Comparison of ENCODE assay signal across 10 mouse cellular contexts in genomic region chr1:193324224-193324623, GRCm38 (mm10). TPM values are rescaled to one million over a fixed set of nuclear protein-coding genes. Genes with fewer than 3 reads are reported as not detected.
DNase-seq lines count a peak whose midpoint lies in the region; TF ChIP-seq lines count a peak whose summit lies in the region.
"Had no signal": no experiment of that assay in that cellular context is flagged by ENCODE, and none has a peak within 500 bp of the region (broad histone marks: within the 10 kb centered on the region; RNA-seq: fewer than 3 reads in every experiment).

No protein-coding gene starts in this region.

- H3K27ac ChIP-seq in left cerebral cortex, adult 2 months: no peak overlapping the region
- H3K27ac ChIP-seq: stomach, embryonic 15.5 days had no signal

- peak; percentile 28 for DNase-seq in adrenal gland, adult 2 months
- DNase-seq in adrenal gland, postnatal 4 days (ENCODE audit: low spot score in 2 of 2): no peak
- no peak for DNase-seq in left cerebral cortex, adult 2 months (ENCODE audit: extremely low spot score in 1 of 2, low spot score in 2 of 2)
- no peak for DNase-seq in left cerebral cortex, adult 8-10 months (ENCODE audit: low spot score in 2 of 2)
- peak; percentile 73 for DNase-seq in adrenal gland, postnatal 10 days
- DNase-seq in kidney, postnatal 10 days: peak; percentile 79
- DNase-seq in testis, postnatal 10 days (ENCODE audit: low spot score): peak; percentile 77
- no peak for DNase-seq in left cerebral cortex, postnatal 10 days (ENCODE audit: extremely low spot score in 1 of 2, low spot score in 2 of 2)

- intact Hi-C loops in left cerebral cortex, adult 2 months (cut with DNase I): loop anchor here (1.0 kb wide), 1 partner anchor 116 kb away; no protein-coding TSS in a partner anchor
- intact Hi-C loops in left cerebral cortex, postnatal 10 days (cut with DNase I): loop anchor here (2.0 kb wide), 1 partner anchor 67 kb away; no protein-coding TSS in a partner anchor

- no peak overlapping the region for H3K4me3 ChIP-seq in left cerebral cortex, adult 2 months
- H3K4me3 ChIP-seq: stomach, embryonic 15.5 days had no signal

- peak; percentile 70 for TF ChIP-seq CTCF in left cerebral cortex, adult 2 months (IDR thresholded peaks at IDR 0.05)

RNA-seq across cellular contexts. Expression of gene Camk1g, which starts 45.9 kb away (rescaled TPM):
- total RNA-seq in adrenal gland, adult 2 months (2021): not detected
- 0.29 and 0.42 TPM in 2 replicates for polyA plus RNA-seq in adrenal gland, adult 2 months (2012; rRNA removed)
- 1 to 10 TPM; 1.8 to 3.6 TPM for total RNA-seq in adrenal gland, postnatal 4 days (2021)
- 10 to 100 TPM; 41.7 to 47.6 TPM for total RNA-seq in left cerebral cortex, adult 2 months (2021)
- 10 to 100 TPM; 28.7 to 33.3 (median 30.1) TPM for total RNA-seq in left cerebral cortex, adult 8-10 months (2022)
- 1 to 10 TPM in 1 of 2 experiments, under 1 TPM in 1; 0.69 to 1.0 TPM for total RNA-seq in adrenal gland, postnatal 10 days (2021)
- total RNA-seq in left cerebral cortex, postnatal 10 days (2021): 10 to 100 TPM; 38.9 TPM
- total RNA-seq: G1E had no signal
- polyA plus RNA-seq: G1E had no signal

RNA-seq across cellular contexts. Expression of gene G0s2, which starts 51.2 kb away (rescaled TPM):
- 100 to 1,000 TPM; 156 to 178 TPM for total RNA-seq in adrenal gland, adult 2 months (2021)
- 182 and 309 TPM in 2 replicates for polyA plus RNA-seq in adrenal gland, adult 2 months (2012; rRNA removed)
- total RNA-seq in adrenal gland, postnatal 4 days (2021): 10 to 100 TPM; 68.2 to 71.5 TPM
- total RNA-seq in left cerebral cortex, adult 2 months (2021): 1 to 10 TPM; 6.0 to 7.3 TPM
- total RNA-seq in left cerebral cortex, adult 8-10 months (2022): 1 to 10 TPM; 4.9 to 9.1 (median 6.8) TPM
- 100 to 1,000 TPM; 138 to 255 TPM for total RNA-seq in adrenal gland, postnatal 10 days (2021)
- 1 to 10 TPM; 4.7 to 6.2 TPM for total RNA-seq in left cerebral cortex, postnatal 10 days (2021)
- total RNA-seq: G1E had no signal
- polyA plus RNA-seq: G1E had no signal

Comparison
In these comparisons a context has a peak if more than half of its experiments do, and no peak if none do; other contexts are left out.
1. DNase-seq: peak in adrenal gland, adult 2 months (single experiment), adrenal gland, postnatal 10 days (single experiment), kidney, postnatal 10 days (single experiment) and testis, postnatal 10 days (single experiment); none in adrenal gland, postnatal 4 days (0 of 2), left cerebral cortex, adult 2 months (0 of 2), left cerebral cortex, adult 8-10 months (0 of 2) and left cerebral cortex, postnatal 10 days (0 of 2).
2. RNA of gene Camk1g, which starts 45.9 kb away (total RNA-seq): 41.7 to 47.6 TPM in left cerebral cortex, adult 2 months, 38.9 TPM in left cerebral cortex, postnatal 10 days and 28.7 to 33.3 TPM in left cerebral cortex, adult 8-10 months; 1.8 to 3.6 TPM in adrenal gland, postnatal 4 days, 0.69 to 1.0 TPM in adrenal gland, postnatal 10 days and not detected in adrenal gland, adult 2 months; every median in the first group is over 4 times any median in the second.
3. RNA of gene G0s2, which starts 51.2 kb away (total RNA-seq): 138 to 255 TPM in adrenal gland, postnatal 10 days, 156 to 178 TPM in adrenal gland, adult 2 months and 68.2 to 71.5 TPM in adrenal gland, postnatal 4 days; 4.9 to 9.1 TPM in left cerebral cortex, adult 8-10 months, 6.0 to 7.3 TPM in left cerebral cortex, adult 2 months and 4.7 to 6.2 TPM in left cerebral cortex, postnatal 10 days; every median in the first group is over 4 times any median in the second.